Comparison of ENCODE assay signal across 8 mouse cellular contexts in genomic region chr13:100892204-100892603, GRCm38 (mm10). TPM values are rescaled to one million over a fixed set of nuclear protein-coding genes. Genes with fewer than 3 reads are reported as not detected.
DNase-seq lines count a peak whose midpoint lies in the region; ATAC-seq lines count a peak whose summit lies in the region.

No protein-coding gene starts in this region.

- H3K9me3 ChIP-seq in intestine, embryonic 14.5 days (ENCODE audit: control insufficient read depth, low read length), result no peaks in the 10 kb centered on the region
- no peaks in the 10 kb centered on the region for H3K9me3 ChIP-seq in intestine, embryonic 16.5 days (ENCODE audit: control insufficient read depth, low read length)
- no peaks in the 10 kb centered on the region for H3K9me3 ChIP-seq in limb, embryonic 13.5 days

- H3K4me1 ChIP-seq in intestine, embryonic 14.5 days (replicated peaks; ENCODE audit: control insufficient read depth, insufficient read depth, low read length), result no peaks in the 10 kb centered on the region
- H3K4me1 ChIP-seq in intestine, embryonic 16.5 days (ENCODE audit: control insufficient read depth, insufficient read depth, low read length), result no peaks in the 10 kb centered on the region
- H3K4me1 ChIP-seq in limb, embryonic 13.5 days, result peaks cover 13% of the 10 kb centered on the region

- no peak overlapping the region for H3K4me3 ChIP-seq in intestine, embryonic 14.5 days (ENCODE audit: low read depth, low read length)
- no peak overlapping the region for H3K4me3 ChIP-seq in intestine, embryonic 16.5 days (ENCODE audit: low read length)
- peak overlapping the region; percentile 20 for H3K4me3 ChIP-seq in limb, embryonic 13.5 days

- H3K27me3 ChIP-seq in intestine, embryonic 14.5 days (replicated peaks; ENCODE audit: control insufficient read depth, insufficient read depth, low read length), result no peaks in the 10 kb centered on the region
- H3K27me3 ChIP-seq in intestine, embryonic 16.5 days (replicated peaks; ENCODE audit: control insufficient read depth, insufficient read depth, low read length), result no peaks in the 10 kb centered on the region
- H3K27me3 ChIP-seq in limb, embryonic 13.5 days, result peaks cover 14% of the 10 kb centered on the region
- H3K27me3 ChIP-seq in splenic B cell, adult 2 months (ENCODE audit: control insufficient read depth, insufficient read depth, low read length, poor library complexity, severe bottlenecking), result no peaks in the 10 kb centered on the region

- no peak overlapping the region for H3K27ac ChIP-seq in intestine, embryonic 14.5 days (ENCODE audit: low read depth)
- no peak overlapping the region for H3K27ac ChIP-seq in intestine, embryonic 16.5 days (ENCODE audit: low read length)
- no peak overlapping the region for H3K27ac ChIP-seq in limb, embryonic 13.5 days

- no peaks in the 10 kb centered on the region for H3K36me3 ChIP-seq in intestine, embryonic 14.5 days (ENCODE audit: control insufficient read depth, insufficient read depth, low read length)
- H3K36me3 ChIP-seq in intestine, embryonic 16.5 days (ENCODE audit: control insufficient read depth, insufficient read depth, low read length), result no peaks in the 10 kb centered on the region
- H3K36me3 ChIP-seq in limb, embryonic 13.5 days, result no peaks in the 10 kb centered on the region
- no peaks in the 10 kb centered on the region for H3K36me3 ChIP-seq in splenic B cell, adult 2 months (ENCODE audit: control insufficient read depth, insufficient read depth, low read length, poor library complexity, severe bottlenecking)

- 22% methylated on average over 13 of the region's 13 CpGs for WGBS in intestine, embryonic 14.5 days
- 22% methylated on average over 13 of the region's 13 CpGs for WGBS in intestine, embryonic 16.5 days
- WGBS in limb, embryonic 13.5 days, result 17% methylated on average over 13 of the region's 13 CpGs

- no peak for ATAC-seq in intestine, embryonic 14.5 days (replicated peaks; ENCODE audit: low FRiP score, low TSS enrichment, low read depth)
- ATAC-seq in intestine, embryonic 16.5 days, result no peak
- ATAC-seq in limb, embryonic 13.5 days (ENCODE audit: low FRiP score, low read depth), result peak; percentile 40; the same call in 1 of the 2 replicates

- 0 out of 2 replicates have a peak overlapping the region, but pooled peaks have one; percentile 13 for H3K4me2 ChIP-seq in intestine, embryonic 14.5 days (ENCODE audit: low read length)
- no peak overlapping the region for H3K4me2 ChIP-seq in intestine, embryonic 16.5 days (ENCODE audit: low read depth, low read length)
- peak overlapping the region; percentile 59 for H3K4me2 ChIP-seq in limb, embryonic 13.5 days (replicated peaks)

- no peak overlapping the region for H3K9ac ChIP-seq in intestine, embryonic 14.5 days (ENCODE audit: low read length)
- no peak overlapping the region for H3K9ac ChIP-seq in intestine, embryonic 16.5 days (ENCODE audit: low read depth, low read length)
- H3K9ac ChIP-seq in limb, embryonic 13.5 days, result no peak overlapping the region

- peak; percentile 86 for DNase-seq in intestine, embryonic 14.5 days (ENCODE audit: low spot score)
- peak; percentile 87 for DNase-seq in embryo, embryonic 10 days (ENCODE audit: low spot score)
- peak; percentile 31 for DNase-seq in gastrocnemius, postnatal 25 days
- DNase-seq in kidney, adult 9 months, result peak; percentile 55
- DNase-seq in naive thymus-derived CD4-positive, alpha-beta T cell, adult 2 months (ENCODE audit: low read depth), result peak; percentile 74
- DNase-seq in splenic B cell, adult 2 months (ENCODE audit: low read depth, low spot score), result peak; percentile 72

RNA-seq across cellular contexts. Expression of gene Slc30a5, which starts 59.0 kb away (rescaled TPM):
- 62.8 and 65.4 TPM in 2 replicates for polyA plus RNA-seq in intestine, embryonic 14.5 days (2014; fragmentation: Nextera tagmentation; extraction: Ambion mirVana)
- polyA plus RNA-seq in intestine, embryonic 16.5 days (2015; fragmentation: Nextera tagmentation; extraction: Ambion mirVana), result 59.1 and 70.4 TPM in 2 replicates
- total RNA-seq in gastrocnemius, postnatal 25 days (2021), result 10 to 100 TPM; 10.5 to 11.3 TPM
- polyA plus RNA-seq in limb, embryonic 13.5 days (2015; fragmentation: Nextera tagmentation; extraction: Ambion mirVana), result 54.1 and 57.2 TPM in 2 replicates

Comparison
In these comparisons a context has a peak if more than half of its experiments do, and no peak if none do; other contexts are left out.
1. DNase-seq: peak in every context shown above with its lines; median percentile 87 in embryo, embryonic 10 days; 86 in intestine, embryonic 14.5 days; 74 in naive thymus-derived CD4-positive, alpha-beta T cell, adult 2 months; 72 in splenic B cell, adult 2 months; 55 in kidney, adult 9 months; 31 in gastrocnemius, postnatal 25 days.